Mouse (Mus musculus) lung, postnatal 0 days (tissue): ENCODE measurements at regions not wholly inside any gene's neighbourhood (a gene's known extent, or its start where the extent isn't known, plus 50 kb on each side); places are given as distances from the start of the nearest gene placed in this dataset.

Experiments
- CTCF ChIP-seq: IDR thresholded peaks from 2 replicates; pipeline ENCODE4 v1.5.1; 2016; ENCODE audit warnings: antibody characterized with exemption, mild to moderate bottlenecking
- EP300 ChIP-seq: IDR thresholded peaks from 2 replicates; pipeline ENCODE4 v1.6.1; 2016; ENCODE audit warnings: antibody characterized with exemption, mild to moderate bottlenecking, control low read depth

DNA sequence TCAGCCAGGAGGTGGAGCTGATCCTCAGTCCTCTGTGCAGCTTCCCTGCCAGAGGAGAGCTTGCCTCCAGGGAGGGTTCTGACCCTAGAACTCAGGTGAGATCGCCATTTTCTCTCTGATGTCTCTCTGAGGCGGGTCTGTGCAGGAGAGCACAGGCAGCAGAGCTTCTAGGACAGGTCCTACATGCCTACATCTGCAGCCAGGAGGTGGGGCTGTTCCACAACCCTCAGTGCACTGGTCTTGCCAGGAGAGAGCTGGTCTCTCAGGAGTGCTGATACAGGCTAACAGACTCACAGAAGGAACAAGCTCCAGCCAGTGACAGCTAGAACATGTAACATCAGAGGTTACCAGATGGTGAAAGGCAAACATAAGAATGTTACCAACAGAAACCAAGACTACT lies 165.4 kb downstream of the Tmem17 start:
- TF ChIP-seq CTCF, result peak; percentile 69
- no peak for TF ChIP-seq EP300
